Mouse (Mus musculus) midbrain, postnatal 0 days (tissue): ENCODE measurements at regions not wholly inside any gene's neighbourhood (a gene's known extent, or its start where the extent isn't known, plus 50 kb on each side); places are given as distances from the start of the nearest gene placed in this dataset.

Experiments used
- ATAC-seq: fragments of 200-750 bp; cut with Nextera tagmentation; 2 replicates; pipeline ENCODE4 v1.8.0; 2017; ENCODE audit warnings: moderate number of reproducible peaks, mild to moderate bottlenecking, moderate TSS enrichment, moderate library complexity; ENCODE audit not compliant: low FRiP score
- DNase-seq: peaks from one replicate; pipeline ENCODE4 v3.0.0-alpha.2; 2015; ENCODE audit warnings: low spot score
- H3K27ac ChIP-seq: fragments of 300-500 bp; sonication (generic); 2 replicates; pipeline ENCODE4 v1.5.1; 2014; ENCODE audit warnings: low read depth, mild to moderate bottlenecking, low read length, mixed read lengths
- H3K27me3 ChIP-seq: fragments of 300-500 bp; sonication (generic); 2 replicates; pipeline ENCODE4 v1.6.1; 2014; ENCODE audit warnings: low read length, control low read depth, mixed read lengths; ENCODE audit not compliant: insufficient read depth
- H3K36me3 ChIP-seq: fragments of 300-500 bp; sonication (generic); 2 replicates; pipeline ENCODE4 v1.6.1; 2014; ENCODE audit warnings: low read length, control low read depth, mixed read lengths; ENCODE audit not compliant: insufficient read depth
- H3K4me1 ChIP-seq: fragments of 300-500 bp; sonication (generic); 2 replicates; pipeline ENCODE4 v1.6.1; 2014; ENCODE audit warnings: mild to moderate bottlenecking, control low read depth, antibody characterized with exemption, low read length, mixed read lengths; ENCODE audit not compliant: insufficient read depth
- H3K4me2 ChIP-seq: fragments of 300-500 bp; sonication (generic); 2 replicates; pipeline ENCODE4 v1.6.1; 2014; ENCODE audit warnings: low read depth, mild to moderate bottlenecking, low read length, mixed read lengths; ENCODE audit not compliant: poor library complexity, severe bottlenecking
- H3K4me3 ChIP-seq: fragments of 300-500 bp; sonication (generic); 2 replicates; pipeline ENCODE4 v1.5.1; 2014; ENCODE audit warnings: low read depth, mild to moderate bottlenecking, low read length, moderate library complexity
- H3K9ac ChIP-seq: fragments of 300-500 bp; sonication (generic); replicated peaks from 2 replicates; pipeline ENCODE4 v1.6.1; 2014; ENCODE audit warnings: mild to moderate bottlenecking, low read length, moderate library complexity, mixed read lengths; ENCODE audit not compliant: poor library complexity, severe bottlenecking
- H3K9me3 ChIP-seq: fragments of 300-500 bp; sonication (generic); 2 replicates; pipeline ENCODE4 v1.6.1; 2016; ENCODE audit warnings: low read length, control low read depth
- CTCF ChIP-seq: IDR thresholded peaks from 2 replicates; pipeline ENCODE4 v1.5.1; 2016; ENCODE audit warnings: antibody characterized with exemption, mild to moderate bottlenecking
- WGBS: fragments of 180-500 bp; shearing (Covaris S2); extraction: QIAGEN DNeasy Blood & Tissue Kit; methylation state at CpG from one replicate; pipeline ENCODE4 v1.1.7; 2014; 5-methylcytosine and 5-hydroxymethylcytosine counted together

- no peak for ATAC-seq
- Histone ChIP-seq H3K36me3 (no peaks in the 10 kb centered on the region), H3K9me3 (no peaks in the 10 kb centered on the region), H3K4me2 (no peak overlapping the region), H3K9ac (no peak overlapping the region), H3K27me3 (no peaks in the 10 kb centered on the region), H3K27ac (no peak overlapping the region), H3K4me1 (no peaks in the 10 kb centered on the region), H3K4me3 (no peak overlapping the region)
- DNase-seq, result no peak
- TF ChIP-seq CTCF, result no peak
- 75% methylated on average over 1 of the region's 1 CpGs for WGBS
These were observed 407.4 kb upstream of the Gria1 start for GRCm38 (mm10) chr11:56603742-56604141.

- Histone ChIP-seq H3K9me3 (no peaks in the 10 kb centered on the region), H3K36me3 (no peaks in the 10 kb centered on the region), H3K4me2 (no peak overlapping the region), H3K27ac (no peak overlapping the region), H3K9ac (no peak overlapping the region), H3K4me1 (no peaks in the 10 kb centered on the region), H3K4me3 (no peak overlapping the region), H3K27me3 (no peaks in the 10 kb centered on the region)
- DNase-seq (no peak), ATAC-seq (no peak)
- WGBS, result 54% methylated on average over 3 of the region's 3 CpGs
- TF ChIP-seq CTCF, result no peak
These were observed 383.5 kb upstream of the Gria1 start for GRCm38 (mm10) chr11:56627659-56628058.

GRCm38 (mm10) chr11:56633445-56633844, 377.7 kb upstream of the Gria1 start:
- ATAC-seq, result no peak
- no peak overlapping the region for H3K4me2 ChIP-seq
- 62% methylated on average over 2 of the region's 2 CpGs for WGBS

GRCm38 (mm10) chr11:56636606-56637226, 374.5 kb upstream of the Gria1 start:
- Histone ChIP-seq H3K27me3 (no peaks in the 10 kb centered on the region), H3K4me2 (no peak overlapping the region), H3K4me1 (peaks cover 4% of the 10 kb centered on the region; the same call in 1 of the 2 replicates), H3K27ac (no peak overlapping the region), H3K9me3 (no peaks in the 10 kb centered on the region), H3K36me3 (no peaks in the 10 kb centered on the region), H3K4me3 (no peak overlapping the region), H3K9ac (no peak overlapping the region)
- WGBS, result 53% methylated on average over 8 of the region's 8 CpGs
- TF ChIP-seq CTCF, result no peak
- DNase-seq (no peak), ATAC-seq (no peak)

More at GRCm38 (mm10) chr11:56633445-56633844, 377.7 kb upstream of the Gria1 start:
- TF ChIP-seq CTCF, result no peak
- Histone ChIP-seq H3K4me3 (no peak overlapping the region), H3K4me1 (peaks cover 4% of the 10 kb centered on the region; the same call in 1 of the 2 replicates), H3K36me3 (no peaks in the 10 kb centered on the region), H3K9ac (no peak overlapping the region), H3K27ac (no peak overlapping the region), H3K9me3 (no peaks in the 10 kb centered on the region), H3K27me3 (no peaks in the 10 kb centered on the region)
- DNase-seq, result no peak

- no peak for ATAC-seq
- H3K9ac ChIP-seq, result no peak overlapping the region
- no peaks in the 10 kb centered on the region for H3K27me3 ChIP-seq
- H3K27ac ChIP-seq, result no peak overlapping the region
- H3K9me3 ChIP-seq, result no peaks in the 10 kb centered on the region
- H3K36me3 ChIP-seq, result no peaks in the 10 kb centered on the region
- WGBS, result 60% methylated on average over 3 of the region's 3 CpGs
- no peak for DNase-seq
- no peak overlapping the region for H3K4me3 ChIP-seq
- TF ChIP-seq CTCF, result no peak
- no peaks in the 10 kb centered on the region for H3K4me1 ChIP-seq
- H3K4me2 ChIP-seq, result no peak overlapping the region
These were observed 369.5 kb upstream of the Gria1 start for GRCm38 (mm10) chr11:56641716-56642115.
